Mouse (Mus musculus): Measurements from ENCODE around the gene Iqgap2. TPM values are rescaled to one million over a fixed set of nuclear protein-coding genes. Genes with fewer than 3 reads are reported as not detected.
A peak's percentile ranks its signal among the peaks of the same experiment; 100 is the strongest.

Iqgap2 gene
- polyA plus RNA-seq, 1 experiment from 2014 or later, result 25.3 TPM

- WGBS, result 79% methylated on average over 2 of the region's 2 CpGs
- no peaks in the 10 kb centered on the region for H3K36me3 ChIP-seq (ENCODE audit: control insufficient read depth, insufficient read depth, low read length)
- no peak overlapping the region for H3K4me2 ChIP-seq (replicated peaks; ENCODE audit: low read depth, low read length)
- no peaks in the 10 kb centered on the region for H3K4me1 ChIP-seq (ENCODE audit: control insufficient read depth, insufficient read depth, low read length)
- H3K27me3 ChIP-seq (ENCODE audit: control insufficient read depth, insufficient read depth, low read length), result no peaks in the 10 kb centered on the region
- H3K4me3 ChIP-seq (ENCODE audit: low read depth, low read length), result no peak overlapping the region
- H3K9me3 ChIP-seq (ENCODE audit: control insufficient read depth, low read depth, low read length), result no peaks in the 10 kb centered on the region
- no peak for ATAC-seq (ENCODE audit: insufficient number of reproducible peaks, insufficient read depth, low FRiP score, low read depth)
- no peak overlapping the region for H3K27ac ChIP-seq (ENCODE audit: low read length)
- no peak overlapping the region for H3K9ac ChIP-seq (replicated peaks; ENCODE audit: low read depth, low read length)
Measured at GRCm38 (mm10) chr13:95810796-95811195, 80.9 kb downstream of the Iqgap2 start.

GRCm38 (mm10) chr13:95807106-95807750 is 84.5 kb downstream of the Iqgap2 start:
- WGBS, result 33% methylated on average over 5 of the region's 5 CpGs
- no peaks in the 10 kb centered on the region for H3K4me1 ChIP-seq (ENCODE audit: control insufficient read depth, insufficient read depth, low read length)
- H3K9me3 ChIP-seq (ENCODE audit: control insufficient read depth, low read depth, low read length), result no peaks in the 10 kb centered on the region
- H3K4me2 ChIP-seq (replicated peaks; ENCODE audit: low read depth, low read length), result no peak overlapping the region
- H3K27me3 ChIP-seq (ENCODE audit: control insufficient read depth, insufficient read depth, low read length), result no peaks in the 10 kb centered on the region
- H3K9ac ChIP-seq (replicated peaks; ENCODE audit: low read depth, low read length), result no peak overlapping the region
- H3K4me3 ChIP-seq (ENCODE audit: low read depth, low read length), result no peak overlapping the region
- H3K36me3 ChIP-seq (ENCODE audit: control insufficient read depth, insufficient read depth, low read length), result no peaks in the 10 kb centered on the region
- no peak for ATAC-seq (ENCODE audit: insufficient number of reproducible peaks, insufficient read depth, low FRiP score, low read depth)
- H3K27ac ChIP-seq (ENCODE audit: low read length), result no peak overlapping the region

- Histone ChIP-seq H3K4me2 (replicated peaks; ENCODE audit: low read depth, low read length) (no peak overlapping the region), H3K9ac (replicated peaks; ENCODE audit: low read depth, low read length) (no peak overlapping the region), H3K4me3 (ENCODE audit: low read depth, low read length) (no peak overlapping the region), H3K9me3 (ENCODE audit: control insufficient read depth, low read depth, low read length) (no peaks in the 10 kb centered on the region), H3K4me1 (ENCODE audit: control insufficient read depth, insufficient read depth, low read length) (no peaks in the 10 kb centered on the region), H3K36me3 (ENCODE audit: control insufficient read depth, insufficient read depth, low read length) (no peaks in the 10 kb centered on the region), H3K27me3 (ENCODE audit: control insufficient read depth, insufficient read depth, low read length) (no peaks in the 10 kb centered on the region), H3K27ac (ENCODE audit: low read length) (no peak overlapping the region)
- ATAC-seq (ENCODE audit: insufficient number of reproducible peaks, insufficient read depth, low FRiP score, low read depth), result no peak
- 39% methylated on average over 13 of the region's 13 CpGs for WGBS
Measured at GRCm38 (mm10) chr13:95805469-95806166, 86.1 kb downstream of the Iqgap2 start.

- Histone ChIP-seq H3K27ac (ENCODE audit: low read length) (no peak overlapping the region), H3K4me1 (ENCODE audit: control insufficient read depth, insufficient read depth, low read length) (peaks cover 4% of the 10 kb centered on the region; the same call in 1 of the 2 replicates), H3K36me3 (ENCODE audit: control insufficient read depth, insufficient read depth, low read length) (no peaks in the 10 kb centered on the region), H3K4me3 (ENCODE audit: low read depth, low read length) (no peak overlapping the region), H3K27me3 (ENCODE audit: control insufficient read depth, insufficient read depth, low read length) (no peaks in the 10 kb centered on the region), H3K4me2 (replicated peaks; ENCODE audit: low read depth, low read length) (no peak overlapping the region), H3K9me3 (ENCODE audit: control insufficient read depth, low read depth, low read length) (no peaks in the 10 kb centered on the region), H3K9ac (replicated peaks; ENCODE audit: low read depth, low read length) (no peak overlapping the region)
- 75% methylated on average over 6 of the region's 6 CpGs for WGBS
- ATAC-seq (ENCODE audit: insufficient number of reproducible peaks, insufficient read depth, low FRiP score, low read depth), result no peak
Measured at GRCm38 (mm10) chr13:95804113-95804512, 87.6 kb downstream of the Iqgap2 start.

GRCm38 (mm10) chr13:95800925-95801324 is 90.8 kb downstream of the Iqgap2 start:
- Histone ChIP-seq H3K4me1 (ENCODE audit: control insufficient read depth, insufficient read depth, low read length) (peaks cover 4% of the 10 kb centered on the region; the same call in 1 of the 2 replicates), H3K9ac (replicated peaks; ENCODE audit: low read depth, low read length) (no peak overlapping the region), H3K4me2 (replicated peaks; ENCODE audit: low read depth, low read length) (no peak overlapping the region), H3K27me3 (ENCODE audit: control insufficient read depth, insufficient read depth, low read length) (no peaks in the 10 kb centered on the region), H3K36me3 (ENCODE audit: control insufficient read depth, insufficient read depth, low read length) (no peaks in the 10 kb centered on the region), H3K9me3 (ENCODE audit: control insufficient read depth, low read depth, low read length) (no peaks in the 10 kb centered on the region), H3K27ac (ENCODE audit: low read length) (no peak overlapping the region), H3K4me3 (ENCODE audit: low read depth, low read length) (no peak overlapping the region)
- ATAC-seq (ENCODE audit: insufficient number of reproducible peaks, insufficient read depth, low FRiP score, low read depth), result no peak
- 73% methylated on average over 9 of the region's 9 CpGs for WGBS

GRCm38 (mm10) chr13:95799322-95799721 is 92.4 kb downstream of the Iqgap2 start:
- Histone ChIP-seq H3K4me1 (ENCODE audit: control insufficient read depth, insufficient read depth, low read length) (peaks cover 4% of the 10 kb centered on the region; the same call in 1 of the 2 replicates), H3K9me3 (ENCODE audit: control insufficient read depth, low read depth, low read length) (no peaks in the 10 kb centered on the region), H3K4me2 (replicated peaks; ENCODE audit: low read depth, low read length) (no peak overlapping the region), H3K27ac (ENCODE audit: low read length) (no peak overlapping the region), H3K4me3 (ENCODE audit: low read depth, low read length) (no peak overlapping the region), H3K36me3 (ENCODE audit: control insufficient read depth, insufficient read depth, low read length) (no peaks in the 10 kb centered on the region), H3K9ac (replicated peaks; ENCODE audit: low read depth, low read length) (no peak overlapping the region), H3K27me3 (ENCODE audit: control insufficient read depth, insufficient read depth, low read length) (no peaks in the 10 kb centered on the region)
- no peak for ATAC-seq (ENCODE audit: insufficient number of reproducible peaks, insufficient read depth, low FRiP score, low read depth)
- WGBS, result 78% methylated on average over 4 of the region's 4 CpGs

- Histone ChIP-seq H3K9ac (replicated peaks; ENCODE audit: low read depth, low read length) (no peak overlapping the region), H3K27me3 (ENCODE audit: control insufficient read depth, insufficient read depth, low read length) (no peaks in the 10 kb centered on the region), H3K27ac (ENCODE audit: low read length) (peak overlapping the region; percentile 44; the same call in 1 of the 2 replicates), H3K36me3 (ENCODE audit: control insufficient read depth, insufficient read depth, low read length) (no peaks in the 10 kb centered on the region), H3K4me2 (replicated peaks; ENCODE audit: low read depth, low read length) (no peak overlapping the region), H3K9me3 (ENCODE audit: control insufficient read depth, low read depth, low read length) (no peaks in the 10 kb centered on the region), H3K4me1 (ENCODE audit: control insufficient read depth, insufficient read depth, low read length) (peaks cover 4% of the 10 kb centered on the region; the same call in 1 of the 2 replicates), H3K4me3 (ENCODE audit: low read depth, low read length) (no peak overlapping the region)
- WGBS, result 38% methylated on average over 6 of the region's 6 CpGs
- ATAC-seq (ENCODE audit: insufficient number of reproducible peaks, insufficient read depth, low FRiP score, low read depth), result no peak
Measured at GRCm38 (mm10) chr13:95798721-95799120, 93.0 kb downstream of the Iqgap2 start.

- WGBS, result 87% methylated on average over 2 of the region's 2 CpGs
- Histone ChIP-seq H3K4me2 (replicated peaks; ENCODE audit: low read depth, low read length) (no peak overlapping the region), H3K27ac (ENCODE audit: low read length) (no peak overlapping the region), H3K27me3 (ENCODE audit: control insufficient read depth, insufficient read depth, low read length) (no peaks in the 10 kb centered on the region), H3K9ac (replicated peaks; ENCODE audit: low read depth, low read length) (no peak overlapping the region), H3K4me3 (ENCODE audit: low read depth, low read length) (no peak overlapping the region), H3K4me1 (ENCODE audit: control insufficient read depth, insufficient read depth, low read length) (peaks cover 4% of the 10 kb centered on the region; the same call in 1 of the 2 replicates), H3K36me3 (ENCODE audit: control insufficient read depth, insufficient read depth, low read length) (no peaks in the 10 kb centered on the region), H3K9me3 (ENCODE audit: control insufficient read depth, low read depth, low read length) (no peaks in the 10 kb centered on the region)
- no peak for ATAC-seq (ENCODE audit: insufficient number of reproducible peaks, insufficient read depth, low FRiP score, low read depth)
Measured at GRCm38 (mm10) chr13:95797530-95797929, 94.2 kb downstream of the Iqgap2 start.

Measured in stomach, embryonic 14.5 days (tissue).